Mouse (Mus musculus): ENCODE measurements around the gene Rbm4.
A peak's percentile ranks its signal among the peaks of the same experiment; 100 is the strongest.
"Not testable (repeated sequence)": the region's sequence is repeated elsewhere in the genome, so short reads cannot be mapped to it uniquely, and the experiment has no call there.

The Rbm4 gene

GRCm38 (mm10) chr19:4797846-4798245 lies 4.1 kb upstream of the Rbm4 start:
- no peak for DNase-seq (ENCODE audit: low spot score in 2 of 2)

DNA sequence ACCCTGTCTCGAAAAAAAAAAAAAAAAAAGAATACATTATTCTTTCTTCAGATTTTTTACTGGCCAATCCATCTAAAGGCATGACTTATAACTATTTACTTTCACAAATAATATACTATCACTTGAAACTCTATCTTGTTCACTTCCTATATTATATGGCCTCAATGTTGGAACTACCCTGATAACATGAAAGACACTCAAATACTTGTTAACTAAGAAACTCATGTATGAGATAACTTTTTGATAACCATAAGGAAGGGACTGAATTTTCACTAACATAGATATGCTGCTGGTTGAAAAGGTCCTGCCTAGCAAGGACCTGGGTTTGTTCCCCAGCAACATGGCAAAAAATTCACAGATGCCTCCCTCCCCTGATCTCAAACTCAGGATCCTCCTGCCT lies 2.2 kb upstream of the Rbm4 start:
- DNase-seq (ENCODE audit: low spot score in 2 of 2), result no peak

DNA sequence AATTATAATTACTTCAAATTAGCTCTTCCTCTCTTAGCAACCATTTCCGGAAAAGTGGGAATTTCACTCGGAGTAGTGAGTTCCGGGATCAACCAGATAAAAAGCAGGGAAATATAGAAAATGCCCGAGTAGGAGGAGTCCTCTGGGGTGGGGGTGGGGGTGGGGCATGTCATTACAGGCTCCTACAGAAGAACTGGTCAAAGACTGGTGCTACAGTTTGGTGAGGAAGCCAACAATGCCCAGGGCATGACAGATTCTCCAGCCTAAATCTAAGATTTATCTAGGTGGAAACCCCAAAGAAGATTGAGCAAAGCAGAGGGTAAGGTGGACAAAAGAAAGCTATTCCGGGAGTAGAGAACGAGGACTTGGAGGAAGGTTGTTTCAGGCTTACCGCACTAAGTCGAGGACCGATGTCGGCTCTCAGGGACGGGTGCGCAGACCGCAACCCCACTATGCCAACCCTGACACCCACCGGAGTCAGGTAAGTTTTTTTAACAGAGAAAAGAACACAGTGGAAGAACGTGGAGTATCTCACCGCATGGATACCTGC lies 345 bp downstream of the Rbm4 start:
- DNase-seq (ENCODE audit: low spot score in 2 of 2), result no peak

- no peak for DNase-seq (ENCODE audit: low spot score in 2 of 2)
Observed at GRCm38 (mm10) chr19:4786313-4786712, 7.4 kb downstream of the Rbm4 start.

DNA sequence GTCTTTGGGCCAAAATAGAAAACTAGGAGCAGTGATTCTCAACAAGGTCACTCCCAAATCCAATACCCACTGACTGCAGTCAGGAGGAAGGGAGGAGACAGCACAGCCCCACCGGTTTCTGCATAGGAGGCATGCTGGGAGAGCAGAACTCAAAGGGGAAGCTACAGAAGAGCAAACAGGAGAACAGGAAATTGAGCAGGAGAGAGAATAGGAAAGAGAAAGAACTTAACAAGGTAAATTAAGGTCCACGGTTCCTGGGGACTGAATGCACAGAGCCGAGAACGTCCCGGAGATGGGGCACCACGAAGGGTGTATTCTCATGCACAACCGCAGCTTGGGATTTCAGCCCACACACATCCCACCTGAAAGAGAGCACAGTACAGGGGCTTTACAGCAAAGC lies 8.5 kb downstream of the Rbm4 start:
- DNase-seq (ENCODE audit: low spot score in 2 of 2), result no peak

GRCm38 (mm10) chr19:4782891-4783290 lies 10.8 kb downstream of the Rbm4 start:
- no peak for DNase-seq (ENCODE audit: low spot score in 2 of 2)

DNA sequence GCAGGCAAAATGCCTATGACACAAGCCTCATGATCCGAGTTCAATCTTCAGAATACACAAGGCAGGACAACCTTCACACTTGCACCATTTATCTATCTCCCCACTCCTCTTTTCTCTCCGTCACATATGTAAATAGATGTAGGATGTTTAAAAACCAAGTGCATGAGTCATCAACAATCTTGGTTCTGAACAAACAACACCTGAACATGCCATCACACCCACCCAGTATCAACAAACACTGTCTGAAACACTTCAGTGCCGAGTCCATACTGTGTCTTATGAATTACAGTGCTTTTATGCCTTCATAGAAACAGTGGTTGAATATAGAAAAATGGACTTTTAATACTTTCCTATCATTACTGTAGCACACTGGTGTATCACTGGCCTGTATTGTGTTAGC lies 20.9 kb downstream of the Rbm4 start:
- DNase-seq (ENCODE audit: low spot score in 2 of 2), result no peak

DNA sequence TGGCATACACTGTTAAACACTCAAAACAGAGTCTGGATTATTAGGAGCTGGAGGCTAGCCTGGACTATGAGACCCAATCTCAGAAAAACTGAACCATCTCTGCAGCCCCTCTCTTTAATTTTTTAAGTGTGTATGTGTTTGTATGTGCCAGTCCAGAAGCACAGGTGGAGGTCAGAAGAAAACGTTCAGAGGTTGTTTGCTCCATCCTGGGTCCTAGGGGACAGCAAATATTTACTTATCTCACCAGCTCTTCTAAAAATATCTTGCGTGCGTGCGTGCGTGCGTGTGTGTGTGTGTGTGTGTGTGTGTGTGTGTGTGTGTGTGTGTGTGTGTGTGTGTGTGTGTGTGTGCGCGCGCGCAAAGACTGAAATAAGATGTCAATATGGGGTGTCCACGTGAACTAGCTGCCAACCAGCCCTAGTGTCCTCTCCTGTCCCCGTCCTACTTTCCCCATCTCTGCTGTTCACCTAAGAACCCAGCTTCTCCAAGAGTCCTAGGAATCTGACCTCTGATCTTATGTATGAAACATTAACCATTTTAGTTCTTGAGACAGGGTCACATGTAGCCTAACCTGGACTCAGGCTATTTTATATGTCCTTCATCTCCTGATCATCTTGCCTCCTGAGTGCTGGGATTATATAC lies 26.1 kb downstream of the Rbm4 start:
- DNase-seq (ENCODE audit: low spot score in 2 of 2), result no peak

GRCm38 (mm10) chr19:4762876-4763275 lies 30.8 kb downstream of the Rbm4 start:
- no peak for DNase-seq (ENCODE audit: low spot score in 2 of 2)

DNA sequence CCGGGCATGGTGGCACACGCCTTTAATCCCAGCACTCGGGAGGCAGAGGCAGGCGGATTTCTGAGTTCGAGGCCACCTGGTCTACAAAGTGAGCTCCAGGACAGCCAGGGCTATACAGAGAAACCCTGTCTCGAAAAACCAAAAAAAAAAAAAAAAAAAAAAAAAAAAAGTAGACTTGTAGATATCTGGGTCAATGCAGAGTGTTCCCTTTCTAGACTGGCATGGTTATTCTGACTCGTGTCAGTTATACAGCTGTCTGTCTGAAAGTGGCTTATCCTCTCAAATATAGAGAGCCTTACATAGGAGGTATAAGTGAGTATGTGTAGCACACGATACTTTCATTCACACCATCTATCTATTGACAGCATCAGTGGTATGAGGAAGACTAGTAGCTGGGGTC lies 33.2 kb downstream of the Rbm4 start:
- DNase-seq (ENCODE audit: low spot score in 2 of 2), result not testable (repeated sequence)

- no peak for DNase-seq (ENCODE audit: low spot score in 2 of 2)
Observed at GRCm38 (mm10) chr19:4756921-4757320, 36.8 kb downstream of the Rbm4 start.

DNA sequence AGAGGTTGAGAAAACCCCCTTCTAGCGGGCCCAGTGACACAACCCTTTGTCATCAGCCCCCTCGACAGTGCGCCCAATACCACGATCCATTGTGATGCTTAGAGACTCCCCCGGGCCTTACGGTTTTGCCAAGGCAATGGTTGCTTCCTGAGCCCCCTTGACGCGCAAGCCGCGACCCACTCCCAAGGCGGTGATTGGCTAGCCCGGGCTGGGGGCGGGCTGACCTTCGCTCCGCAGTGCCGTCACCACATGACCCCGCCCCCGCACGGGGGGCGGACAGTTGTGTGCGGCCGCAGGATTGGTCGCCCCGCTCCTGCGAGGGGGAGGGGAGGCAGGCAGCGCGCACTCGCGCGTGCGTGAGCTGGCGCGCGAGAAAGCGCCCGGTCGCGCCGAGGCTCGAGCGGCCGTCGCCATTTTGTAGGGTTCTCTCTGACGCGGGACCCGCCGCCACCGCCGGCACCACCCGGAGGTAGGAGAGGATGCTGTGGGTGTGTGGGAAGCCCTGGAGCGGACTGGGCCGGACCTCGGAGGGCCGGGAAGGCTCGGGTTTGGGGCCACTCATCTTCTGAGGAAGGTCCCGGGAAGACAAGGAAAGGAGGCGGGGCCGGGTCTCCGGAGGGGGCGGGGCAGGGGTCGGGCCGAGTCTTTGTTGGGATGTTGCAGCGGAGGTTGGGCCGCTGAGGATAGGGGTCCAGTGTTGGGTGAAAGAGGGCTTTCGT lies 37.3 kb downstream of the Rbm4 start, which contains the start of gene Rbm4b:
Gene Rbm4b (plus strand): TSS at position 305 of the 719 bp plus-strand sequence.
- peak; percentile 98 to 99 for DNase-seq (ENCODE audit: low spot score in 2 of 2)

DNA sequence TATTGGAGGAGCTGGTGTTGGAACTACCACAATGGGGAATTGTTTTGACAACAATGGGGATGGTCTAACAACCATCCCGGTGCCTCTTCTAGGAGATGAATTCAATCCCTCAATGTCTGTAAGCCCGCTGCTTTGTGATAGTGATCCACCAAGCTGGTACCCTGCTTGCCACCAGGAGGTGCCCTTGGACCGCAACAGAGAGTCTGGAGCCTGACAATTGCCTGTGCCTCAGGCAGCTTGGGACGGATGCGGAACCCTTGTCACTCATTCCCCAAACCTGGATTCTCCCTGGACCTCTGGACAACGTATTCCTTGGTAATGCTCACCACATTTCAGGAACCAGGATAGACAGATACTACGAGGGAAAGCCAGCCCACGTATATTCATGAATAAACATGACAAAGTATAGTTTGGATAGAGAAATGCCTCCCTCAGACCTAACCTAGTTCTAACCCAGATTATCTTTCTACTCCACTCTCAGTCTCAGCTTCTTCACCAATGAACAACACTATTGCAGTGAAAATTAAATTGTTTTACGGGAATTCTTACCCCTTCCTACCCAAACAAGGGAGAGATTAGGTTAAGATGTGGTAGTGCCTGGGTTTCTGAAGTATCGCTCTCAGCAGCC lies 38.0 kb downstream of the Rbm4 start:
- peak; percentile 83 to 90 for DNase-seq (ENCODE audit: low spot score in 2 of 2)

DNA sequence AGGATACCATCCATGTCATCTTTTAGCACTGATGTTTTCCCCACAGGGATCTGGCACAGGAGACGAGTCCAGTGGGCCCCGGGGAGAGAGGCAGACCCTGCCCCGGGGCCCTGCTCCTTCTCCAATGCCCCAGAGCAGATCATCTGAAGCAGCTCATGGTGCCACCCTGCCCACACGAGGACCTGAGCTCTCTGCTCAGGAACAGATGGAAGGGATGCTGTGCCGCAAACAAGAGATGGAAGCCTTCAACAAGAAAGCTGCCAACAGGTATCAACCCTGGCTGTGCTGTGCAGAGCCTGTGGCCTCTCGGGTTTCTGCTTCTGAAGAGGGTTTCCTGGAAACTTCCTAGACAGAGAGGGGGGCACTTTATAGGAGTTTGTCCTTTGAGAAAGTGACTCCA lies 43.7 kb downstream of the Rbm4 start:
- no peak for DNase-seq (ENCODE audit: low spot score in 2 of 2)

- no peak for DNase-seq (ENCODE audit: low spot score in 2 of 2)
Observed at GRCm38 (mm10) chr19:4748493-4748892, 45.2 kb downstream of the Rbm4 start.

- DNase-seq (ENCODE audit: low spot score in 2 of 2), result no peak
Observed at GRCm38 (mm10) chr19:4747631-4748312, 45.9 kb downstream of the Rbm4 start.

DNA sequence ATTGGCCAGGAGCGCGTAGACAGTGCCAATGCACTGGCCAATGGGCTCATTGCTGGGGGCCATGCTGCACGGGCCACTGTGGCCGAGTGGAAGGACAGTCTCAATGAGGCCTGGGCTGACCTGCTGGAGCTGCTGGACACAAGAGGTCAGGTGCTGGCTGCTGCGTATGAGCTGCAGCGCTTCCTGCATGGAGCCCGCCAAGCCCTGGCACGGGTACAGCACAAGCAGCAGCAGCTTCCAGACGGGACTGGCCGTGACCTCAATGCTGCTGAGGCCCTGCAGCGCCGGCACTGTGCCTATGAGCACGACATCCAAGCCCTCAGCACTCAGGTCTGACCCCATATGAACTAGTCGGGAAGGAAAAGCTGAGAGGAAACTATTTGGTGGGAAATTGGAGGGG lies 47.1 kb downstream of the Rbm4 start:
- DNase-seq (ENCODE audit: low spot score in 2 of 2), result peak in 1 of 2 experiments; percentile 33

DNA sequence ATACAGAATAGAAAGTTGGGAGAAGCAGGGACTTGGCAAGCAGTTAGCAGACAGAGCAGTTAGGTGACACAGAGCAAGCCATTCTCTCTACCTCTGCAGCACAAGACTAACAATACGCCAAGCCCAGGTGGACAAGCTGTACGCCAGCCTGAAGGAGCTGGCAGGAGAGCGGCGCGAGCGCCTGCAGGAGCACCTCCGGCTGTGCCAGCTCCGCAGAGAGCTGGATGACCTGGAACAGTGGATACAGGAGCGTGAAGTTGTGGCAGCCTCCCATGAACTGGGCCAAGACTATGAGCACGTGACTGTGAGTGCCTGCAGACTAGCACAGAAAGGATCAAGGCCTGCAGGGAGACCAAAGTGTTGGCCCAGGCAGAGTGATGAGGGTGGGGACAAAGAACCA lies 48.0 kb downstream of the Rbm4 start:
- DNase-seq (ENCODE audit: low spot score in 2 of 2), result no peak

DNA sequence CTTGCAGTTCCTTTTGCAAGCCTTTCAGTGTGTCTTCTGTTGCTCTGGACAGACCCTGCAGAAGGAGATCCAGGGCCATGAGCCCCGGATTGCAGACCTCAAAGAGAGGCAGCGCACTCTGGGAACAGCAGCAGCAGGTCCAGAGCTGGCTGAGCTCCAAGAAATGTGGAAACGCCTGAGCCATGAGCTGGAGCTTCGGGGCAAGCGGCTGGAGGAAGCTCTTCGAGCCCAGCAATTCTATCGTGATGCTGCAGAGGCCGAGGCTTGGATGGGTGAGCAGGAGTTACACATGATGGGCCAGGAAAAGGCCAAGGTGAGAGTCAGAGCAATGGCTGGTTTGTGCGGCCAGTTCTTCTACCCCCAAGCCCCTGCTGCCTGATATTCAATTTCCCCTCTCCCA lies 48.6 kb downstream of the Rbm4 start:
- DNase-seq (ENCODE audit: low spot score in 2 of 2), result no peak

- DNase-seq (ENCODE audit: low spot score in 2 of 2), result no peak
Observed at GRCm38 (mm10) chr19:4744026-4744425, 49.7 kb downstream of the Rbm4 start.

- DNase-seq (ENCODE audit: low spot score in 2 of 2), result peak in 1 of 2 experiments; percentile 48
Observed at GRCm38 (mm10) chr19:4743524-4743923, 50.2 kb downstream of the Rbm4 start.

DNA sequence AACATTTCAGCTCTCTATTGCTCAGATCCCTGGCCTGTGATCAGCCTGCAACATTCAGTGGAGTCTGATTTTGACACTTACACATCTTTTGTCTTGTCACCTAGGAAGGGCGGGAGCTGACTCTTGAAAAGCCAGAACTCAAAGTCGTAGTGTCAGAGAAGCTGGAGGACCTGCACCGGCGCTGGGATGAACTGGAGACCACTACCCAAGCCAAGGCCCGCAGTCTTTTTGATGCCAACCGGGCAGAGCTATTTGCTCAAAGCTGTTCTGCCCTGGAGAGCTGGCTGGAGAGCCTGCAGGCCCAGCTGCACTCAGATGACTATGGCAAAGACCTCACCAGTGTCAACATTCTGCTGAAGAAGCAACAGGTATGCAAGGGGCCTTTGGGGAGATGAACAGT lies 51.5 kb downstream of the Rbm4 start:
- no peak for DNase-seq (ENCODE audit: low spot score in 2 of 2)
